Mouse (Mus musculus) G1E (cell line): ENCODE results near the gene Aaas.

ENCODE experiments used
- CTCF ChIP-seq: IDR thresholded peaks from 2 replicates; pipeline ENCODE4 v1.5.1; 2012; ENCODE audit warnings: low read depth, low read length, inconsistent platforms, mixed read lengths
- GATA1 ChIP-seq: IDR thresholded peaks from 2 replicates; pipeline ENCODE4 v1.6.1; 2012; ENCODE audit warnings: borderline replicate concordance, low read length, inconsistent platforms, mixed read lengths
- GATA2 ChIP-seq: IDR thresholded peaks from 2 replicates; pipeline ENCODE4 v1.6.1; 2012; ENCODE audit warnings: low read depth, low read length, inconsistent platforms, borderline replicate concordance
- POLR2AphosphoS5 ChIP-seq: IDR thresholded peaks from 2 replicates; pipeline ENCODE4 v1.6.1; 2012; ENCODE audit warnings: low read depth, low read length, inconsistent platforms; ENCODE audit not compliant: insufficient replicate concordance

DNA sequence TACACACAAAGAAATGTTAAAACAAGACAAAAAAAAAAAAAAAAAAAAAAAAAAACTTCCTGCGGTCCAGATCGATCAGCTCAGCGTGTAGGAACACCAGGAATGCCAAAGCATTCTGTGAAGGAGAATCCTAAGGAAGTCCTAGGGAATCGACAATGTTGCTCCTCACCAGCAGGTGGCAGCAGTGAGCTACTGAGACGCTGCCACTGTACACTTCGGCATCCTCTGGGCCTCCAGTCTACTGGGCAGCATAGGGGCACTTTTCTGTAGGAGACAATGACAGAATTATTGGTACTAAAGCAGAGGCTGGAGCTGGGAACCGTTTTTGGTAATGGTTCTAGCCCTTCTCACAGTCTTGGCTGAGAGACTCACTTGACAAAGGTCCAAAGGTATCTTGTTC lies 31.0 kb upstream of the Aaas start:
- TF ChIP-seq POLR2AphosphoS5 (no peak), CTCF (peak; percentile 87), GATA1 (no peak), GATA2 (no peak)
